Mouse (Mus musculus) embryo, embryonic 11.5 days (tissue): Measurements from ENCODE around the gene Gm28038.

Source experiments
- DNase-seq: peaks from one replicate; pipeline ENCODE4 v3.0.0-alpha.2; 2012; ENCODE audit warnings: low read depth, low spot score

The Gm28038 gene

DNA sequence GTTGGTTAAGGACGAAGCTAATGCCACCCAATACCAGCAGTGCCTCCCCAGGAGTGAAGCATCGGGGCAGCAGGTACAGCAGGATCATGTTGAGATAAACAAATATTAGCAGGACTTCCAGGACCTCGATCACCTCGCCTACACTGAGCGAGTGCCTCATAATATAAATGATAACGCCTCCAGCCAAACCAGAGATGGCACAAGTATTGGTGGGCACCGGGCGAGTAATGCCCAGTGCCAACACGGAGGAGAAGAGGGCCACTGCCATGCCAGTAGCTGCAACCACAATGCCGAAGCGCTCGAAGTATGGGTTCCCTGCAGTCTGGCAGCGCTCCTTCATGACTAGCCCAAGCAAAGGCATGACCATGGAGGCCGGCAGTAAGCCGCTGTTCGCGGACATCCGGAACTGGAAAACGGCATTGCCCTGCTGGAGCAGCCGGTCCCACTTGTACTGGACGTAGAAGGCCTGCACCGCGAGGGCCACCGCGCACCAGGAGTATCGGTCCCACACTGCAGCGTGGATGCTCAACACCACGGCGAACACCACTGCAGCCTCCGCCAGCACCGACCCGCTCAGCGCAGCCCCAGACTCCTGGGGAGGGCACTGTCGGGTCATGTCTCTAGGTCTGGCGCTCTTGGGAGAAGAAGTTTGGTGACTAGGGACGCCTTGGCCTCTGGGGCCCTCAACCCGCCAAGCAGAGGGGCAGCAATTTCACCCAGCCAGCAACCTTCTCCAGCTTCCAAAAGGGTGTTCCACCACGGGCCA, 4.8 kb downstream of the Gm28038 start:
- DNase-seq, result no peak

GRCm38 (mm10) chr2:30286192-30287026, 5.6 kb downstream of the Gm28038 start, which contains the start of the genes Dolk and Nup188:
Gene Dolk (minus strand): TSS chr2:30286334.
Gene Nup188 (plus strand): TSS chr2:30286397.
- peak; percentile 95 for DNase-seq

GRCm38 (mm10) chr2:30287027-30287373, 6.2 kb downstream of the Gm28038 start:
- no peak for DNase-seq

DNA sequence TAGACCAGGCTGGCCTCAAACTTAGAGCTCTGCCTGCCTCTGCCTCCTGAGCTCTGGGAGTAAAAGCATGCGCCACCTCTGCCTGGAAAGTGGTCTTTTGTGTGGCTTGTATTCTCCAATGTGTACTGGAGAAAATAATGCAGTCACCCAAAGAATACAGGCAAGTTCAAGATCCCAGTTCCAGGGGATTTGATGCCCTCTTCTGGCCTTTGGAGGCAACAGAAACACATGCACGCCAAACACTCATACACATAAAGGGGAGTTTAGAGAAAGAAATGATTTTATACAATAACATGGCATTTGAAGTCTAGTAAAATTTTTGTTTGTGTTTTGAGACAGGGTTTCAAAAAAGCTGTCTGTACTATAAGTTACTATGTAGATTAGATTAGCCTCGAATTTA, 18.7 kb downstream of the Gm28038 start:
- no peak for DNase-seq

DNA sequence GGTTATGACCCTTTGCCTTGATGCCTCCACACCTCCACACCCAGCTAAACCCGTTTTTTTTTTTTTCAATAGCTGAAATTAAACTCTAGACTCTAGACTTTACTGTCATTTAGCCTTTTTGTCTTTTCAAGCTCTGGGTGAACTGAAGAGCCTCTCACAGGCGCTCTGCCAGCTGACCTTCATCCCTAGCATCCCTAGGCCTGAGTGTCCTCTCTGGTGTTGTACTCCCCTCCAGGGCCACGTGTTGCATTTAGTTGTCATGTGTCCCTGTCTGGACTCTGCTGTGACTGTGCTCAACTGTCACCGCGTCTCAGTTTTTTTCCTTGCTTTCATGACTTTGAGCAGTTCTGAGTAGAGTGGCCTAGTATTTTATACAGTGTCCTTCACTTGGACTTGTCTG, 19.1 kb downstream of the Gm28038 start:
- DNase-seq, result no peak

GRCm38 (mm10) chr2:30306087-30306486, 25.2 kb downstream of the Gm28038 start:
- DNase-seq, result no peak

- DNase-seq, result no peak
Observed at GRCm38 (mm10) chr2:30309351-30309750, 28.5 kb downstream of the Gm28038 start.

GRCm38 (mm10) chr2:30311481-30311880, 30.6 kb downstream of the Gm28038 start:
- DNase-seq, result no peak

DNA sequence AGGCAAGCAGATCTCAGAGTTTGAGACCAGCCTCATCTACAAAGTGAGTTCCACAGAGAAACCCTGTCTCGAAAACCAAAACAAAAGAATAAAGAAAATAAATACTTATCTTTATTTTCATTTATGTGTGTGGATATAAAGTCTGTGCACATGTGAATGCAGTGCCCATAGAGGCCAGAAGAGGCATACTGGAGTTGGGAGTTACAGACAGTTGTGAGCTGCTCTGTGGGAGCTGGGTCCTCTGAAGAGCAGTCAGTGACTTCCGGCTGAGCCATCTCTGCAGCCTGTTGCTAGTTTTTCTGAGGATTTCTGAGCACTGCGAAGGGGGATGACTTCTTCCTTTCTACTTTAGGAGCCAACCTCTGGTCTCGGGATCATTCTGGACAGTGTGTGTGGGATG, 35.3 kb downstream of the Gm28038 start:
- DNase-seq, result no peak

DNA sequence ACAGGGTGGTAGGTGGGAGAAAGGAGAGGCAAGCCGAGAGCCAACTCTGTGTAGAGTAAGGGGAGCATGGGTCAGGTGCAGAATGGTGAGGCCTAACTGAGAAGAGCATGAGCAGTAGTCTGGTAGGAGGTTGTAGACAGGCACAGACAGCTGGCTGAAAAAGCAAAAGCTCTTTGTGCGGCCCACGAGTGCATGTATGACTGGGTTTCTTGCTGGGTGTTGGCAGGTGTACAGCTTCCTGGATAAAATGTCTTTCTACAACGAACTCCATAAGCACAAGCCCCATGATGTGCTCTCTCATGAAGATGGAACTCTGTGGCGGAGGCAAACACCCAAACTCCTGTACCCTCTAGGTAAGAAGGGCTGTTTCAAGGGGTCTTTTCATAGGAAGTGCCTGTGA, 36.1 kb downstream of the Gm28038 start:
- DNase-seq, result no peak

DNA sequence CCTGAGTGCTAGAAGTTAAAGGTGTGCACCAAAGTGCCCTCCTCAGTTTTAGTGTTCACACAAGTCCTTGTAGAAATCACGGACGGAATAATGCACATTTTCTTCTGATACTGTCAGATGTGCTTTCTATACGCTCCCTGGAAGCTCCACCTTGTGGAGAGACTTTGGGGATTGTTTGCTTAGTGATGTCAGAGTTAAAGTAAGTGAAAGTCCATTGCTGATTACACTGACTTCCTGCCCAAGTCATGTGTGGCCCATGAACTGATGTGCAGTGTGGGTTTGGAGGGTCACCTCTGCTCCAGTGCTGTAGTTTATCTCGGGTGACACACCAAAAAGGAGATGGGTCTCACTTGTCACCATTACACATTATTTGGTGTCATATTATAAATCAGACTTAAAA, 38.4 kb downstream of the Gm28038 start:
- DNase-seq, result no peak

- DNase-seq, result no peak
Observed at GRCm38 (mm10) chr2:30323111-30323510, 42.3 kb downstream of the Gm28038 start.

DNA sequence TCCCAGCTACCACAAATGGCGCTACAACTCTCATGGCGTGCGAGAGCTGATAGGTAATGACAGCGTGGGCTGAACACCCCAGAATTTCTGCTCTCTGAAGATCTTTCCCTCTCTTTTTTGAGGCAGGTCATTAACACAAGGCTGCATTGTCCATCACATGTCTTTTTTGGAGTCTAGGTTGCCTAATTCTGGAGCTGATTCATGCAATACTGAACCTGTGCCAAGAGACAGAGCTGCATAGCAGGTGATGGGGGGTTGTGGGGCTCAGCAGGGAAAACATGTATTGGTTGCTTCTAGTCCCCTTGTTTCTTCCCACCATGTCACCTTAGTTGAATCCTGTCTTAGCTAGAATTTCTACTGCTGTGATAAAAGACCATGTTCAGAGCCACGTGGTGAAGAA, 44.5 kb downstream of the Gm28038 start:
- DNase-seq, result no peak

DNA sequence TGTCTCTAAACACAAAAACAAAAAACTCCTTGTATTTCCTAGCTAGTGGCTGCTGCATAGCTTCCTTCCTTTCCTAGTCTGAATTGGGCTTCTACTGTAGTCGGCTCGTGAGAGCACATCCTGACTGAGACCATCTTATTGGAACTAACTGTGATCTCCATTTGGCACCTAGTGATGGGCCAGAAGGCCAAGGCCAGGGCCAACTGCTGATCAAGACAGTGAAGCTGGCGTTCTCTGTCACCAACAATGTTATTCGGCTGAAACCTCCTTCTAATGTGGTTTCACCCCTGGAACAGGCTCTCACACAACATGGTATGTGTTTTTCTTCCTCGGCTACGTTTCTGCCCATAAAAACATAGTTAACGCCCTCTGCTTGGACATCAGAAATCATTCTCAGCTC, 46.4 kb downstream of the Gm28038 start:
- no peak for DNase-seq

DNA sequence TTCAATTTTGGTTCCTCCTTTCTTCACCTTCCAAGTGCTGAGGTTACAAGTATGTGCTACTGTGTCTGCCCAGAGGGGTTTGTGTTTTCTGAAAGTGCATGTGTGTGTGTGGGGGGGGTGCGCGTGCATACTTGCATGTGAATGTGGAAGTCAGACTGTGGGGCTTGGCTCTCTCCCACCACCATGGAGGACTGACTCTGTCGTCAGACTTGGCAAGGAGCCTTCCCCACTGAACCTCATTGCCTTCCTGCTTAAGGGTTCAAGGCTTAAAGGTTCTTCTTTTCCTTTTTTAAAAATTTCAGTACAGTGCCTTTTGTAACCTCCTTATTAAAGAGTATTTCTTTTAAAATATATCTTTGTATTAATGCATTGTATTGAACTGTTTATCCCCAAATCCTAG, 47.9 kb downstream of the Gm28038 start:
- no peak for DNase-seq

GRCm38 (mm10) chr2:30335324-30335723, 54.5 kb downstream of the Gm28038 start:
- DNase-seq, result no peak

GRCm38 (mm10) chr2:30336174-30336915, 55.5 kb downstream of the Gm28038 start:
- DNase-seq, result no peak

GRCm38 (mm10) chr2:30337179-30337578, 56.3 kb downstream of the Gm28038 start:
- DNase-seq, result no peak

- DNase-seq, result no peak
Observed at GRCm38 (mm10) chr2:30342061-30342460, 61.2 kb downstream of the Gm28038 start.

DNA sequence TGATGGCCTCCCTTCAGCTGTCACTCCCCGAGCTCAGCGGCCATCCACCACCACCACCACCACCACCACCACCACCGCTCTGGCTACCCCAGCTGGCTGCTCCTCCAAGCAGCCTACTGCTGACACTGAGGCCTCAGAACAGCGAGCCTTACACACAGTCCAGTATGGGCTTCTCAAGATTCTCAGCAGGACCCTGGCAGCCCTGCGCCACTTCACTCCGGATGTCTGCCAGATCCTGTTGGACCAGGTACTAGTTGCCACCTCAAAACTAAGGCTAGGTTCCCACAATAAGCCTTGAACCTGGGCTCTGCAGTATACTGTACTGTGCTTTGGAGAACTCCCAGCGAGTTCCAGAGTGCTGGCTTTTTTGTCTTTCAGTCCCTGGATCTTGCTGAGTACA, 61.7 kb downstream of the Gm28038 start:
- DNase-seq, result no peak

DNA sequence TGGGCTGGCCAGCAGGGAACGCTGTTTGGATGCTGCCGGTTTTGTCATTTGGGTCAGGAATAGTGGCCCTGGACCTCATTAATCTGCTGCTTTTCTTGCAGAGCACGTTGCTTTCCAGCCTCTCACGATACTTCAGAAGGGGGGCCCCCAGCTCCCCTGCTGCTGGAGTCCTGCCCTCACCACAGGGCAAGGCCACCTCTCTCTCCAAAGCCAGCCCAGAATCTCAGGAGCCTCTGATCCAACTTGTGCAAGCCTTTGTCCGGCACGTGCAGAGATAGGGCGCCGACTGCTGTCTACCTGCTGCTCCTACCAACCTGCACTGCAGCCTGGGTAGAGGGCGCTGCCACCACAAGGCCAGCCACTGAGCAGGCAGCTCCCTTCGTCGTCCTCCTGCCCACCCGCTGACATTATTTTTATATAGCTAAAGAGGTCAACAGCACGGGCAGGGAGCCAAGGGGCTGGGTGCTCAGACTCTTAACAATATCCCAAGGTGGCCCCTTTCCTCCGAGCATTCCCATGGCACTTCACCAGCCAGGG, 62.8 kb downstream of the Gm28038 start:
- no peak for DNase-seq
